Mouse (Mus musculus) MEL (cell line): ENCODE results near the gene Zdhhc12. TPM values are rescaled to one million over a fixed set of nuclear protein-coding genes. Genes with fewer than 3 reads are reported as not detected.

Experiments
- DNase-seq: peaks from one replicate; pipeline ENCODE4 v3.0.0; 2011; ENCODE audit warnings: low read depth, low spot score
- H3K27ac ChIP-seq: 2 replicates; pipeline ENCODE4 v1.5.1; 2012; ENCODE audit warnings: low read depth, mild to moderate bottlenecking, control low read depth, low read length, moderate library complexity; ENCODE audit not compliant: control insufficient read depth
- H3K27me3 ChIP-seq, 2 experiments: fragments of 150-350 bp in 1 of 2; sonication (generic) in 1 of 2; 2 replicates each; pipeline ENCODE4 v1.6.1; 2012; ENCODE audit warnings: low read length in 2 of 2, mild to moderate bottlenecking in 2 of 2, improper control_type of control experiment in 1 of 2, moderate library complexity in 1 of 2; ENCODE audit not compliant: insufficient read depth in 2 of 2, control insufficient read depth in 1 of 2
- H3K36me3 ChIP-seq, 2 experiments: 2 replicates each; pipeline ENCODE4 v1.6.1; 2012 to 2014; ENCODE audit warnings: low read length in 2 of 2, improper control_type of control experiment in 1 of 2, inconsistent platforms in 1 of 2, mild to moderate bottlenecking in 1 of 2; ENCODE audit not compliant: insufficient read depth in 2 of 2, control insufficient read depth in 1 of 2
- H3K4me1 ChIP-seq, 2 experiments: fragments of 150-350 bp in 1 of 2; sonication (generic) in 1 of 2; 2 replicates each; pipeline ENCODE4 v1.6.1; 2012; ENCODE audit warnings: low read length in 2 of 2, improper control_type of control experiment in 1 of 2, mild to moderate bottlenecking in 1 of 2; ENCODE audit not compliant: insufficient read depth in 2 of 2, control insufficient read depth in 1 of 2
- H3K4me3 ChIP-seq, 2 experiments: fragments of 150-350 bp in 1 of 2; sonication (generic) in 1 of 2; 2 replicates each; pipeline ENCODE4 v1.5.1; 2012; ENCODE audit warnings: low read depth in 2 of 2, low read length in 2 of 2, mild to moderate bottlenecking in 2 of 2, moderate library complexity in 2 of 2, control low read depth in 1 of 2, improper control_type of control experiment in 1 of 2; ENCODE audit not compliant: control insufficient read depth in 1 of 2, insufficient read depth in 1 of 2
- H3K79me2 ChIP-seq: 2 replicates; pipeline ENCODE4 v1.6.1; 2012; ENCODE audit warnings: mild to moderate bottlenecking, low read length, moderate library complexity; ENCODE audit not compliant: control insufficient read depth, poor library complexity, insufficient read depth
- H3K9ac ChIP-seq: 2 replicates; pipeline ENCODE4 v1.6.1; 2012; ENCODE audit warnings: low read depth, mild to moderate bottlenecking, control low read depth, low read length, moderate library complexity; ENCODE audit not compliant: control insufficient read depth, poor library complexity, severe bottlenecking
- H3K9me3 ChIP-seq: fragments of 150-350 bp; sonication (generic); replicated peaks from 2 replicates; pipeline ENCODE4 v1.6.1; 2012; ENCODE audit warnings: mild to moderate bottlenecking, low read length, improper control_type of control experiment, moderate library complexity; ENCODE audit not compliant: insufficient read depth
- CHD1 ChIP-seq: IDR thresholded peaks from 2 replicates; pipeline ENCODE4 v1.6.1; 2012; ENCODE audit warnings: low read depth, mild to moderate bottlenecking, inconsistent platforms, low read length, improper control_type of control experiment
- CHD2 ChIP-seq: IDR thresholded peaks from 2 replicates; pipeline ENCODE4 v1.6.1; 2011; ENCODE audit warnings: low read length, improper control_type of control experiment
- E2F4 ChIP-seq: IDR thresholded peaks from 2 replicates; pipeline ENCODE4 v1.6.1; 2011; ENCODE audit warnings: low read depth, low read length, improper control_type of control experiment, borderline replicate concordance
- EP300 ChIP-seq, 2 experiments: IDR thresholded peaks; 2 replicates each; pipeline ENCODE4 v1.6.1; 2011; ENCODE audit warnings: improper control_type of control experiment in 2 of 2, low read length in 2 of 2, low read depth in 1 of 2, mild to moderate bottlenecking in 1 of 2
- HCFC1 ChIP-seq: IDR thresholded peaks from 2 replicates; pipeline ENCODE4 v1.6.1; 2012; ENCODE audit warnings: low read depth, mild to moderate bottlenecking, inconsistent platforms, low read length, improper control_type of control experiment, moderate library complexity
- JUND ChIP-seq: IDR thresholded peaks from 2 replicates; pipeline ENCODE4 v1.6.1; 2011; ENCODE audit warnings: low read depth, mild to moderate bottlenecking, improper control_type of control experiment, low read length
- MAFK ChIP-seq: IDR thresholded peaks from 2 replicates; pipeline ENCODE4 v1.6.1; 2011; ENCODE audit warnings: low read depth, mild to moderate bottlenecking, low read length, improper control_type of control experiment, borderline replicate concordance
- MYB ChIP-seq: IDR thresholded peaks from 2 replicates; pipeline ENCODE4 v1.6.1; 2011; ENCODE audit warnings: mild to moderate bottlenecking, low read depth, low read length, improper control_type of control experiment
- MYC ChIP-seq: IDR thresholded peaks from 2 replicates; pipeline ENCODE4 v1.6.1; 2011; ENCODE audit warnings: low read depth, mild to moderate bottlenecking, low read length, improper control_type of control experiment, moderate library complexity
- NELFE ChIP-seq: IDR thresholded peaks from 2 replicates; pipeline ENCODE4 v1.6.1; 2011; ENCODE audit warnings: low read depth, low read length, improper control_type of control experiment
- POLR2A ChIP-seq, 2 experiments: IDR thresholded peaks; 2 replicates each; pipeline ENCODE4 v1.6.1; 2011 to 2012; ENCODE audit warnings: low read length in 2 of 2, mild to moderate bottlenecking in 2 of 2, control low read depth in 1 of 2, improper control_type of control experiment in 1 of 2, low read depth in 1 of 2, moderate library complexity in 1 of 2; ENCODE audit not compliant: control insufficient read depth in 1 of 2, insufficient read depth in 1 of 2, poor library complexity in 1 of 2
- RAD21 ChIP-seq: IDR thresholded peaks from 2 replicates; pipeline ENCODE4 v1.6.1; 2011; ENCODE audit warnings: mild to moderate bottlenecking, low read depth, low read length, improper control_type of control experiment
- SIN3A ChIP-seq: IDR thresholded peaks from 2 replicates; pipeline ENCODE4 v1.6.1; 2012; ENCODE audit warnings: low read length, improper control_type of control experiment, inconsistent platforms
- TAL1 ChIP-seq: IDR thresholded peaks from 2 replicates; pipeline ENCODE4 v1.6.1; 2012; ENCODE audit warnings: mild to moderate bottlenecking, inconsistent platforms, low read length, moderate library complexity, mixed read lengths
- TBP ChIP-seq: IDR thresholded peaks from 2 replicates; pipeline ENCODE4 v1.8.0; 2011; ENCODE audit warnings: low read depth, low read length, improper control_type of control experiment
- TCF12 ChIP-seq: IDR thresholded peaks from 2 replicates; pipeline ENCODE4 v1.6.1; 2014; ENCODE audit warnings: low read depth, mild to moderate bottlenecking, inconsistent platforms, low read length, improper control_type of control experiment, moderate library complexity
- USF1 ChIP-seq: IDR thresholded peaks from 2 replicates; pipeline ENCODE4 v1.6.1; 2014; ENCODE audit warnings: low read depth, mild to moderate bottlenecking, inconsistent platforms, low read length, improper control_type of control experiment, moderate library complexity
- USF2 ChIP-seq, 2 experiments: IDR thresholded peaks; 2 replicates each; pipeline ENCODE4 v1.6.1; 2011 to 2012; ENCODE audit warnings: improper control_type of control experiment in 2 of 2, low read length in 2 of 2, borderline replicate concordance in 1 of 2, inconsistent platforms in 1 of 2, low read depth in 1 of 2, mild to moderate bottlenecking in 1 of 2; ENCODE audit not compliant: insufficient read depth in 1 of 2
- ZMIZ1 ChIP-seq: IDR thresholded peaks from 2 replicates; pipeline ENCODE4 v1.6.1; 2012; ENCODE audit warnings: low read depth, mild to moderate bottlenecking, inconsistent platforms, low read length, improper control_type of control experiment, moderate library complexity
- polyA plus RNA-seq, 2 experiments: library from polyadenylated mRNA; stranded (reverse) in 1 of 2; unstranded in 1 of 2; fragments of >175 nt in 1 of 2; fragments of >200 nt in 1 of 2; gene quantifications; 2 replicates each; pipeline versions ENCODE4 v1.2.1 to v1.2.4; 2012; ENCODE audit warnings: low replicate concordance in 2 of 2, low read depth in 1 of 2; ENCODE audit not compliant: insufficient read length in 2 of 2, insufficient read depth in 1 of 2, missing spikeins in 1 of 2
- total RNA-seq: library from RNA; depleted of rRNA; stranded (reverse); fragments of 300-350 nt; gene quantifications from 2 replicates; pipeline ENCODE4 v1.2.3, GENCODE M21; 2012

The Zdhhc12 gene
- total and polyA plus RNA-seq, 3 experiments = 25.1 to 42.1 TPM; not detected in 1

GRCm38 (mm10) chr2:30108260-30108659 lies 14.8 kb upstream of the Zdhhc12 start:
- Histone ChIP-seq H3K4me3 (no peak overlapping the region), H3K9me3 (no peaks in the 10 kb centered on the region), H3K9ac (no peak overlapping the region), H3K27me3 (no peaks in the 10 kb centered on the region), H3K27ac (no peak overlapping the region), H3K4me1 (no peaks in the 10 kb centered on the region; a peak in 1 of 4 replicates), H3K36me3 (no peaks in the 10 kb centered on the region), H3K79me2 (no peaks in the 10 kb centered on the region)
- no peak for DNase-seq
- TF ChIP-seq POLR2A (IDR thresholded peaks at IDR 0.05; ENCODE audit: control insufficient read depth in 1 of 2, insufficient read depth in 1 of 2, low read depth in 1 of 2, low read length in 2 of 2, poor library complexity in 1 of 2) (no peak), CHD1 (no peak), ZMIZ1 (no peak), HCFC1 (no peak), TCF12 (no peak), JUND (no peak), MAFK (no peak), USF1 (no peak), MYC (no peak), USF2 (IDR thresholded peaks at IDR 0.05; ENCODE audit: borderline replicate concordance in 1 of 2, insufficient read depth in 1 of 2, low read depth in 1 of 2, low read length in 2 of 2) (no peak), EP300 (IDR thresholded peaks at IDR 0.05; ENCODE audit: low read depth in 1 of 2, low read length in 2 of 2) (no peak), SIN3A (no peak), MYB (no peak), TAL1 (no peak)

GRCm38 (mm10) chr2:30107646-30108045 lies 14.2 kb upstream of the Zdhhc12 start:
- TF ChIP-seq E2F4 = no peak
- no peak for TF ChIP-seq CHD2
- TF ChIP-seq NELFE = no peak
- TF ChIP-seq RAD21 = no peak
- TF ChIP-seq TCF12 = no peak
- TF ChIP-seq TAL1 = no peak
- TF ChIP-seq TBP = no peak
- TF ChIP-seq POLR2A (IDR thresholded peaks at IDR 0.05; ENCODE audit: control insufficient read depth in 1 of 2, insufficient read depth in 1 of 2, low read depth in 1 of 2, low read length in 2 of 2, poor library complexity in 1 of 2) = no peak
- no peak for TF ChIP-seq USF1
- no peaks in the 10 kb centered on the region for H3K36me3 ChIP-seq

More at GRCm38 (mm10) chr2:30107646-30108045, 14.2 kb upstream of the Zdhhc12 start:
- Histone ChIP-seq H3K27ac (no peak overlapping the region), H3K79me2 (no peaks in the 10 kb centered on the region), H3K9me3 (no peaks in the 10 kb centered on the region), H3K27me3 (no peaks in the 10 kb centered on the region), H3K9ac (no peak overlapping the region), H3K4me3 (no peak overlapping the region), H3K4me1 (no peaks in the 10 kb centered on the region)
- DNase-seq = no peak
